24 mouse cellular contexts compared by ENCODE assay signal in genomic region chr3:129582449-129582848, GRCm38 (mm10). TPM values are rescaled to one million over a fixed set of nuclear protein-coding genes. Genes with fewer than 3 reads are reported as not detected.
DNase-seq lines count a peak whose midpoint lies in the region; TF ChIP-seq lines count a peak whose summit lies in the region.
"Had no signal": no experiment of that assay in that cellular context is flagged by ENCODE, and none has a peak within 500 bp of the region (broad histone marks: within the 10 kb centered on the region; RNA-seq: fewer than 3 reads in every experiment).

No protein-coding gene starts in this region.

- DNase-seq in adrenal gland, adult 2 months = peak; percentile 66
- no peak for DNase-seq in adrenal gland, postnatal 25 days
- DNase-seq in kidney, adult 2 months = peak; percentile 88
- no peak for DNase-seq in kidney, postnatal 4 days
- peak; percentile 36 to 58 for DNase-seq in adrenal gland, postnatal 36 days
- peak; percentile 78 for DNase-seq in kidney, postnatal 14 days
- no peak for DNase-seq in gastrocnemius, postnatal 4 days (ENCODE audit: low spot score in 2 of 2)
- DNase-seq in left cerebral cortex, postnatal 14 days (ENCODE audit: low spot score in 2 of 2) = no peak
- DNase-seq: cerebellum, adult 11-12 months; cerebellum, postnatal 10 days; forebrain, postnatal 0 days; gastrocnemius, postnatal 14 days; heart, adult 18-20 months; liver, embryonic 13.5 days; lung, postnatal 36 days; right cerebral cortex, postnatal 25 days; thymus, postnatal 14 days had no signal

- intact Hi-C loops in left cerebral cortex, postnatal 14 days (cut with DNase I) = no loop called here

- no peak for TF ChIP-seq POLR2A in kidney, adult 2 months (IDR thresholded peaks at IDR 0.05; ENCODE audit: low read depth, low read length)

- no peaks in the 10 kb centered on the region for H3K27me3 ChIP-seq in kidney, adult 2 months (replicated peaks; ENCODE audit: control insufficient read depth, insufficient read depth, low read length)
- H3K27me3 ChIP-seq: embryonic facial prominence, embryonic 12.5 days; heart, embryonic 12.5 days; liver, embryonic 13.5 days; lung, embryonic 15.5 days; megakaryocyte, embryonic 14.5 days; midbrain, embryonic 13.5 days had no signal

- peaks cover 17% of the 10 kb centered on the region for H3K4me1 ChIP-seq in kidney, adult 2 months (ENCODE audit: control insufficient read depth, insufficient read depth, low read length)
- H3K4me1 ChIP-seq: embryonic facial prominence, embryonic 12.5 days; limb, embryonic 10.5 days; lung, embryonic 15.5 days had no signal

- H3K36me3 ChIP-seq in kidney, adult 2 months (ENCODE audit: control insufficient read depth, insufficient read depth, low read length) = no peaks in the 10 kb centered on the region
- H3K36me3 ChIP-seq: embryonic facial prominence, embryonic 12.5 days; heart, embryonic 12.5 days; liver, embryonic 13.5 days; lung, embryonic 15.5 days; midbrain, embryonic 13.5 days had no signal

- TF ChIP-seq CTCF in kidney, adult 2 months (conservative IDR thresholded peaks at IDR 0.05; ENCODE audit: insufficient read depth, insufficient read length, low read depth, low read length) = no peak

- WGBS in kidney, adult 2 months = 33% methylated on average over 4 of the region's 4 CpGs

- H3K27ac ChIP-seq in kidney, adult 2 months (ENCODE audit: insufficient read depth, low read depth, low read length) = peak overlapping the region; percentile 89; the same call in 1 of the 2 replicates
- H3K27ac ChIP-seq: embryonic facial prominence, embryonic 12.5 days; hindbrain, embryonic 10.5 days; limb, embryonic 10.5 days; liver, embryonic 13.5 days; lung, embryonic 15.5 days; midbrain, embryonic 13.5 days had no signal

- H3K4me3 ChIP-seq in kidney, adult 2 months (ENCODE audit: insufficient read depth, low read depth, low read length) = no peak overlapping the region
- H3K4me3 ChIP-seq: embryonic facial prominence, embryonic 12.5 days; heart, embryonic 12.5 days; hindbrain, embryonic 10.5 days; limb, embryonic 10.5 days; liver, embryonic 13.5 days; lung, embryonic 15.5 days; megakaryocyte, embryonic 14.5 days; midbrain, embryonic 13.5 days had no signal

RNA-seq across cellular contexts. Expression of gene Elovl6, which starts 50.3 kb away (rescaled TPM):
- total RNA-seq in adrenal gland, adult 2 months (2021) = 10 to 100 TPM; 59.0 to 96.0 TPM
- 111 and 121 TPM in 2 replicates for polyA plus RNA-seq in adrenal gland, adult 2 months (2012; rRNA removed)
- 46.0 and 73.5 TPM in 2 replicates for total RNA-seq in adrenal gland, postnatal 25 days (2021)
- polyA plus RNA-seq in kidney, adult 2 months (2012; rRNA removed) = 73.0 and 75.5 TPM in 2 replicates
- total RNA-seq in adrenal gland, postnatal 36 days (2021) = 10 to 100 TPM; 90.1 to 91.1 TPM
- total RNA-seq in gastrocnemius, postnatal 4 days (2021) = 10 to 100 TPM; 11.8 to 12.3 TPM
- total RNA-seq in left cerebral cortex, postnatal 14 days (2021) = 10 to 100 TPM; 40.4 to 45.3 TPM

Comparison
In these comparisons a context has a peak if more than half of its experiments do, and no peak if none do; other contexts are left out.
1. DNase-seq: peak in adrenal gland, adult 2 months (single experiment), kidney, adult 2 months (single experiment), adrenal gland, postnatal 36 days (2 of 2) and kidney, postnatal 14 days (single experiment); none in adrenal gland, postnatal 25 days (single experiment), kidney, postnatal 4 days (0 of 2), gastrocnemius, postnatal 4 days (0 of 2) and left cerebral cortex, postnatal 14 days (0 of 2).